Mouse (Mus musculus) adrenal gland, adult 18-20 months (tissue): ENCODE data around the gene Aurkb. TPM values are rescaled to one million over a fixed set of nuclear protein-coding genes. Genes with fewer than 3 reads are reported as not detected.

Experiments used
- DNase-seq, 2 experiments: peaks; one replicate each; pipeline ENCODE4 v3.0.0; 2021 to 2022; ENCODE audit warnings: low spot score in 2 of 2
- total RNA-seq, 2 experiments: library from RNA; stranded (reverse); gene quantifications; 1 replicate in 1 of 2; 2 replicates in 1 of 2; pipeline ENCODE4 v1.2.3; 2021

Gene Aurkb
- total RNA-seq, 2 experiments from 2014 or later = 1.4 to 1.9 TPM

DNA sequence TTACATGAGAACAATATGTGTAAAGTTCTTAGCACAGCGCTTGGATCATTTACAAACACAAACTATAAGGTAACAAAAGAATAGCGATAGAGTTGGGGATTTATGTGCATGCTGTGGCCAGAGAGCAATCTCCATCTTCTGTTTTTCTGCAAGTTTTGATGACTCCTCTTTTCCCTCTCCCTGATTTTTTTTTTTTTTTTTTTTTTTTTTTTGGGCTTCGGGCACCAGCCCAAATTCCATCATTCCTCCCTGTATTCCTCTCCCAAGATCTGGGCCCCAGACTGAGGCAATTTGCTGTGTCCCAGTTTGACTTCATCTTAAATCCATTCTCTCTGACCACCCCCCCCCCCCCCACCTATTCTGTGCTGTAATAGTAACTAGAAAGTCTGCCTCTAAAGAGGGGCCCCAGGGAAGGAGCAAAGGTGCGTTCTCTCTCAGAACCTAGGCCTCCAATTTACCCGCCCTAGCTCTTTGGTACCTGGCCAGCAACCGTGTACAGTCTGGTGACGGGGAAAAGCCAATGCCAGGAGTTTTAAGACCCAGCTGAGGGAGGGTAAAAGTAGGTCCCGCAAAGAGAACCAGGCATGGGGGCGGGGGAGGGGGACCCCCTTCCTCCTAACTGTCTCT, 51.0 kb downstream of the Aurkb start:
- DNase-seq = no peak

DNA sequence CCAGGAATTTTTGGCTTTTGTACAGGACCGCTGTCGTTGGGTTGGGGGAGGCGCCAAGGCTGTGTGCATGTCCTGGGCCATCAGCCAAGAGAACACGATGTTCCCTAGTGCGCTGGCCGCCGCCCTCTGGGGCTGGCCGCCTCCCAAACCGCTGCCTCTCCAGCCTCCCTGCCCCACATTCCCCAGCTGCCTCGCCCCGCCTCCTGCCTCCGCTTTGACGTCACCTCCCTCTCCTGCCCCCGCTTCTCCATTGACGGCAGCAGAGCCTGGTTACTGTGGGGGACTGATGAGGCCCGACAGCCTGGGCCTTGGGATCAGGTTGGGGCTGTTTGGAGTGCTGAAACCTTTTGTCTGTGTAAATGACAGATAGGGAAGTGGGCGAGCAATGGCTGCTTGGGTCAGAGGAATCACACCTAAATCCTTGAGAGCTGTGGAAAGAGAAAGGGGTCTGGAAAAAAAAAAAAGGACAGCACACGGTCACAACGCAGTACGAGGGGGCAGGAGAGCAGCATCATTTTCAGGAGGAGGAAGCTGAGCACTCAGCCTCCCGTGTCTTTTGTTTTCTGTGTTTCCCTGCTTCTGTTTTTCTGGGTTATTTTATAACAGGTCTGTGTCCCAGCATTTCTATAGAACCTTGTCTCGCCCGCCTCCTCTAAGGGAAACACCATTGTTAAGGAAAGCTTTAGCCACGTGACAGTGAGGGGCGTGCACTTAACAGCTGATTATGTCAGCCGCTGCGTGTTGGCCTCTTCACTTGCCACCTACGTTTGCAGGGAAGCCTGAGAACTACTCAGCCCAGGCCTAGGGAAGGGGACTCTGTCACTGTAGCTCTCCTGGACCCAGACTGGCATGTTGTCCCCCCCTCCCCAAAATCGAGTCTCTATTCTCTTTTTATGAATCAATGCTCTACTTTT, 51.8 kb downstream of the Aurkb start:
- peak; percentile 99 for DNase-seq

DNA sequence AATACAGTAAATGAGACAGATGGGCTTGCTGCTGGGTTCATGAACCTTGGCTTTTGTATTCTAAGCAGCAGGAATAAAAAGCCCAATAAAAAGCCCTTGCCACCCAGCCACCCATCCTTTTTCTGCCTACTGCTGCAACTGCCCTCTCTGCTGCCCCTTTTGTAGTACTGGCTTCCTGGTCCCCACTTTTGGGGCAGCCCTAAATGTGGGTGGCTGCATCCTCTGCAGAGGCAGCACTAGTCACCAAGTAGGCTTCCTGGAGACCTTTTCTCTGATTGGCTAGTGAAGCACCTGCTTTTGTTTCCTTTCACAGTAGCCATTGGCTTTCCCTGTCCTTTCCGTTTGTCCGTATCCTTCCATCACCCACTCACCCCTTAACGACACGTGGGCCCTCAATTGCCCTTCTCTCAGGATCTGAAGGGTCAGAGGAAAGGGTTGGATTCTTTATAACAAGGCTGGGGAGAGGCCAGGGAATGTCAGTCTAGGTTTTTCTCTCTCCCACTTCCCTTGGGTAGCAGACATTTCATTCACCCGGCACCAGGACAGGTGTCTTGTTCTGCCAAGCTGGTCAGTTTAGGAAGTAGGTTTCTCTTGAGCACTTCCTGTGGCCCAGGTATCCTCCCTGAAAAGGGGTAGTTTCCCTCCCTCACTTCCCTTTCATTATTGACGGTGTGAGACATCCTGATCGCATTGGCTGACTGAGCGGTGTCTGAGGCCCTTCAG, 52.8 kb downstream of the Aurkb start:
- DNase-seq = peak in 1 of 2 experiments; percentile 25

DNA sequence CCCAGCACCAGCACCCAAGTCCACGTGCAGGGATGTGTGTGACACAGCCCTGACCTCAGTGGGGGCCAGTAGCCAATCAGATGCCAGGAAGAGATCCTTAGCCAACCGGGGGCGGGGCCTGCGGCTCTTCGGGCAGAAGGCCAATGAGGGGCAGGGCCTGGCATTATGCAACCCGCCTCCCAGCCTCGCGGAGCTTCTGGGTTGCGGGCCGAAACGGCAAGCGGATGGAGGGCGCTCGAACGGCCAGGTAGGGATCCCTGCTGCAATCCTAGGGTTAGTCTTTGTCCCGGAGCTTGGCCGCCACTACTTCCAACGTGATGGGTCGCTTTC, 53.3 kb downstream of the Aurkb start:
- DNase-seq = peak; percentile 98

DNA sequence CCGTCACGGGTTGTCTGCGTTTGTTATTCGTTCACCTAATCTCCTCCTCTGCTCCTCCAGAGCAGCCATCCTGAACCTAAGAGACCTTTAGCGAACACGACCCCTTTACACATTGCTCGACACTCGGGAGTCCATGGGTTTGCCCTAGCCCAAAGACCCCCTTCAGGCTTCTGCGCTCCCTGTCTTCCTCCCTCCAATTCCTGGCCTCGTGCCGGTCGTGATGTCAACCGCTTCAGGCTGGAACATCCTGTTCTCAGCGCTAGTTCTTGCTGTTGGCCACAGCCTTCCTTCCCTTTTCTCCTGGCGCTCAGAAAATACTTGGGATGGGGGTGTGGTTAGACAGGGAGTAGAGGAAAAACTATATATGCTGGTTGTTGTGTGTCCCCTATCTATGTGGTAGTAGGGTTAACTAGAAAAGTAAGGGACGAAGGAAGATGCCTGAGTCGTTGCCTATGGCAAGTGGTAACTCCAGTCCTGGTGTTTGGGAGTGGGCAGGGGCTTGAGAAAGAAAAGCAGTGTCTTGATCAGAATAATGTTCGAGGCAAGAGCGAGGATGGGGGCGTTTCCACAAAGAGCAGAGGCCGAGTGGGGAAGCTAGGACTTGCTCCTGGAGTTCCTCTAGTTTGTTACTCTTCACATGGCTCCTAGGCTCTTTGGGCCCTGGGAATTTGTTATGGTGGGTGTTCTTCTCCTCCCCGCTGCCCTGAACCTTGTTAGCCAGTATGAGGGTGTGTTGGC, 53.9 kb downstream of the Aurkb start:
- DNase-seq = peak; percentile 71 to 82

DNA sequence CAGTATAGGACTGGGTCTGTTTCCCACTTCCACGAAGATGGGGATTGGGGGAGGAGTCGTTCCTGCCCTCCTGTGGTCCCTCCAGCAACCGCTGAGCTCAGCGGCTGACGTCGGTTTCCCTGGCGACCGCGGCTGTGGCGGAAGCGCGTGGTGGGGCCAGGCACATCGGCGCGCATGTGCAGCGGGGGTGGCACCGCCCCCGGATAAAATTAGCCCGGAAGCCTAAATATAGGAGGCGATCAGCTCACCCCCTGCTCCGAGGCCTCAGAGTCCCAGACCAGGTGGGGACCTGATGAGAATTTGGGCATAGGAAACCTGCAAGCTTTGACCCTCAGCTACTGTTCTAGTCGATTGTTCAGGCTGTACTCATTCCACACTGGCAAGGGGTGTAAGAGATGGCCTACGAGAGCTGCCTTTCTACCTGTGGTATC, 54.5 kb downstream of the Aurkb start:
- peak; percentile 90 to 93 for DNase-seq

DNA sequence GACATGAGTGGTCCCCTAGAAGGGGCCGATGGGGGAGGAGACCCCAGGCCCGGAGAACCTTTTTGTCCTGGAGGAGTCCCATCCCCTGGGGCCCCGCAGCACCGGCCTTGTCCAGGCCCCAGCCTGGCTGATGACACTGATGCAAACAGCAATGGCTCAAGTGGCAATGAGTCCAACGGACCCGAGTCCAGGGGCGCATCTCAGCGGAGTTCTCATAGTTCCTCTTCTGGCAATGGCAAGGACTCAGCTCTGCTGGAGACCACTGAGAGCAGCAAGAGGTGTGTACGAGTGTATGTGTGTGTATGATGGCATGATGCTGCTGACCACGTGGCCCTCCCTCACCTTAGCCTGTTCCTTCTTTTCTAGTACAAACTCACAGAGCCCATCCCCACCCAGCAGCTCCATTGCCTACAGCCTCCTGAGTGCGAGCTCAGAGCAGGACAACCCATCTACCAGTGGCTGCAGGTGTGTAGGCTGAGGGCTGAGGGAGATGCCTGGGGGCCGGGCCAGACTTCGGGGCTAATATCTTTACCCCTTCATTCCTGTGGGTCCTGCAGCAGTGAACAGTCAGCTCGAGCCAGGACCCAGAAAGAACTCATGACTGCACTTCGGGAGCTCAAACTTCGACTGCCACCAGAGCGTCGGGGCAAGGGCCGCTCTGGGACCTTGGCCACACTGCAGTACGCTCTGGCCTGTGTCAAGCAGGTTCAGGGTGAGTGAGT, 55.4 kb downstream of the Aurkb start:
- DNase-seq = peak in 1 of 2 experiments; percentile 37

Other genes with a start within 250 kb of the Aurkb start
- 10 to 100 TPM; 76.9 to 85.9 TPM for gene Ndel1, start 173.8 kb upstream of the Aurkb start, total RNA-seq
- not detected for gene Rnf222, start 157.1 kb upstream of the Aurkb start, total RNA-seq
- gene Rpl26, start 144.1 kb upstream of the Aurkb start, total RNA-seq = 1,000 to 10,000 TPM; 1,157 to 1,226 TPM
- under 1 TPM in 1 of 2 experiments, not detected in 1; 0.46 TPM for gene Odf4, start 118.6 kb upstream of the Aurkb start, total RNA-seq
- gene Arhgef15, start 88.2 kb upstream of the Aurkb start, total RNA-seq = 10 to 100 TPM; 18.5 to 19.5 TPM
- gene Slc25a35, start 77.5 kb upstream of the Aurkb start, total RNA-seq = 10 to 100 TPM; 30.6 to 55.5 TPM
- 10 to 100 TPM; 13.5 to 16.7 TPM for gene Rangrf, start 70.5 kb upstream of the Aurkb start, total RNA-seq
- 10 to 100 TPM; 26.4 to 30.4 TPM for gene Pfas, start 37.2 kb upstream of the Aurkb start, total RNA-seq
- gene Ctc1, start 29.7 kb upstream of the Aurkb start, total RNA-seq = 10 to 100 TPM; 20.3 to 28.9 TPM
- 10 to 100 TPM; 23.7 to 23.9 TPM for gene Borcs6, start 14.1 kb downstream of the Aurkb start, total RNA-seq
- 10 to 100 TPM in 1 of 2 experiments, 1 to 10 TPM in 1; 8.1 to 11.9 TPM for gene Tmem107, start 25.2 kb downstream of the Aurkb start, total RNA-seq
- gene Vamp2, start 42.8 kb downstream of the Aurkb start, total RNA-seq = 100 to 1,000 TPM; 106 to 137 TPM
- gene Per1, start 49.6 kb downstream of the Aurkb start, total RNA-seq = 10 to 100 TPM; 66.6 to 77.7 TPM
- gene Hes7, start 74.8 kb downstream of the Aurkb start, total RNA-seq = under 1 TPM in 1 of 2 experiments, not detected in 1; 0.26 TPM
- under 1 TPM; 0.43 to 0.61 TPM for gene 9130213A22Rik, start 76.9 kb downstream of the Aurkb start, total RNA-seq
- 1 to 10 TPM; 1.1 to 1.6 TPM for gene Aloxe3, start 80.2 kb downstream of the Aurkb start, total RNA-seq
- not detected for gene Alox12b, start 111.3 kb downstream of the Aurkb start, total RNA-seq
- gene Alox8, start 152.2 kb downstream of the Aurkb start, total RNA-seq = not detected
- under 1 TPM in 1 of 2 experiments, not detected in 1; 0.07 TPM for gene Gucy2e, start 191.4 kb downstream of the Aurkb start, total RNA-seq